Mouse (Mus musculus) thymus, adult 18-20 months (tissue): ENCODE data around the gene Crybb2.
"Not testable (repeated sequence)": the region's sequence is repeated elsewhere in the genome, so short reads cannot be mapped to it uniquely, and the experiment has no call there.

Source experiments
- DNase-seq, 2 experiments: peaks; one replicate each; pipeline ENCODE4 v3.0.0; 2022; ENCODE audit warnings: mixed read lengths in 2 of 2

Crybb2 gene

DNA sequence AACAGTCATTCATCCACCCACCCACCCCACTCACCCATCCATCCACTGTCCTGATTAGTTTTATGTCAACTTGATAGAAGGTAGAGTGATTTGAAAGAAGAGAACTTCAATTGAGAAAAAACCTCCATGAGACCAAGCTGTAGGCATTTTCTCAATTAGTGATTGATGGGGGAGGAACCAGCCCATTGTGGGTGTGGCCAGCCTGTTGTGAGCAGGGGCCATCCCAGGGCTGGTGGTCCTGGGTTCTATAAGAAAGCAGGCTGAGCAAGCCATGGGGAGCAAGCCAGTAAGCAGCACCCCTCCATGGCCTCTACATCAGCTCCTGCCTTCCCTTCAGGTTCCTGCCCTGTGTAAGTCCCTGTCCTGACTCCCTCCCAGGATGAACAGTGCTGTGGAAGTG lies at the start of gene Crybb2:
TSS of gene Crybb2 (minus strand) at position 101 of the 400 bp plus-strand sequence.
- DNase-seq, result no peak

DNA sequence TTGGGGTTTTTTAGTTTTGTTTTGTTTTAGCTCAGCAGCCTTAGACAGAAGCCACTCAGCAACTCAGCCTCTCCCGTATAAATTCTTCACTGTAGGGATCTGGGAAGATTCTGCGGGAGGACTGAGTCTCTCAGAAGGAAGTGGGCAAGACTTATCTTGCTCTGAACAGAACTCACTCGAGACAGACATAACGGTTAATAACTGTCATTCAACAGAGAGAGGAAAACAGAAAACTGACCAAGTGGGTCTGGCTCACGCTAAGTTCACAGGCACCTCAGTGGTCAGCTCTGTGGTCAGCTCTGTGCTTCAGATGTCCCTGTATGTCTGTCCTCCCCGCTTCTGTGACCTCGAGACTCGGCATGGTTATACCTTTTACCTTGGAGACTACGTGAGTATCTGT lies 49.4 kb upstream of the Crybb2 start:
- DNase-seq, result no peak

DNA sequence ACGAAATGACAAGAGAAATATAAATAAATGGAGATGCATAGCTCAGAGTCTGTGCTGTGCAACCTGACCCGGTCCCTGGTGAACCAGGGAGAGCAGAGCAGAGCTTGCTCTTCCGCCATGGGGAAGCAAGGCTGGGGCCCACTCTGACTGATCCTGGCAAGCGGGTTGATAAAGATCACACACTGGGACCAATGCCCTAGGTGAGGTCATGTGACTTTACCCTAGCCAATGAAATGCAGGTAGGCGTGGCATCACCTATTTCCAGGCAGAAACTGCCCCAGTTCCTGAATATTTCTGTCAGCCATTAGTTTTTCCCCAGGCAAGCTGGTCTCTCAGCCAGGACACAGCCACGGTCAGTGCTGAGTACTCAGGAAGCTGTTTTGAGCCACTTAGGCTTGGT lies 48.8 kb upstream of the Crybb2 start:
- no peak for DNase-seq

DNA sequence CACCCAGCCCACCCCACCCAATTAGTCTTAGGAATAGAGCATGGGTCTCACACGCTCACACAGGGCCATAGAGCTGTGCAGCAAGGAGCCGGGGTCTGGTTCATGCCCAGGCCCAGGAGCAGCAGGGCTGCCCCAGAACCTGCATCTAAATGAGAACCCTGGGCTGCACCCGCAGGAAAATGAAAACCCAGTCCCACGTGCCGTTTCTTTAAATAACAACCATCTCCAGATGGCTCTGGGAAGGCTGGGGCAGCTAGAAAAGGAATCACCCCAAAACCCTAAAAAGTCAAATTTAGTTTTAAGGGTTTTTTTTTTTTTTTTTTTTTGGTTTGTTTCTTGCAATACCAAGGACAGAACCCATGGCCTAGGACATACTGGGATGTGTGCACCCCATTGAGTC lies 47.4 kb upstream of the Crybb2 start:
- DNase-seq, result no peak

DNA sequence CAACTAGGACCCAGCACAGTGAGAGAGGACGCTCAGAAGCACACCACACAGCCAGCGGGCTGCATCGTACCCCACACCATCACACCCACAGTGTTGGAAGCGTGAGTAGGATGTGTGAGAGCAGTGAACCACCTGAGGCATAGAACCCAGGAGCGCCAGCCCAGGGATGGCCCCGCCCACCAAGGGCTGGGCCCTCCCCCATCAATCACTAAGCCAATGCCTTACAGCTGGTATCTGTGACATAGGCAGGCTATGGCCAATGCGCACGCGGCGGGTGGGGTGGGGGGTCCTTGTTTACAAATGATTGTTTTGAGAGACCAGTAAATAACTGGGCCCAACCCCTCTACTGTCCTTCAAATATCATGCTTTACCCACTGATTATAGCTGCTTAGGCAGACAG lies 46.0 kb upstream of the Crybb2 start:
- DNase-seq, result no peak

DNA sequence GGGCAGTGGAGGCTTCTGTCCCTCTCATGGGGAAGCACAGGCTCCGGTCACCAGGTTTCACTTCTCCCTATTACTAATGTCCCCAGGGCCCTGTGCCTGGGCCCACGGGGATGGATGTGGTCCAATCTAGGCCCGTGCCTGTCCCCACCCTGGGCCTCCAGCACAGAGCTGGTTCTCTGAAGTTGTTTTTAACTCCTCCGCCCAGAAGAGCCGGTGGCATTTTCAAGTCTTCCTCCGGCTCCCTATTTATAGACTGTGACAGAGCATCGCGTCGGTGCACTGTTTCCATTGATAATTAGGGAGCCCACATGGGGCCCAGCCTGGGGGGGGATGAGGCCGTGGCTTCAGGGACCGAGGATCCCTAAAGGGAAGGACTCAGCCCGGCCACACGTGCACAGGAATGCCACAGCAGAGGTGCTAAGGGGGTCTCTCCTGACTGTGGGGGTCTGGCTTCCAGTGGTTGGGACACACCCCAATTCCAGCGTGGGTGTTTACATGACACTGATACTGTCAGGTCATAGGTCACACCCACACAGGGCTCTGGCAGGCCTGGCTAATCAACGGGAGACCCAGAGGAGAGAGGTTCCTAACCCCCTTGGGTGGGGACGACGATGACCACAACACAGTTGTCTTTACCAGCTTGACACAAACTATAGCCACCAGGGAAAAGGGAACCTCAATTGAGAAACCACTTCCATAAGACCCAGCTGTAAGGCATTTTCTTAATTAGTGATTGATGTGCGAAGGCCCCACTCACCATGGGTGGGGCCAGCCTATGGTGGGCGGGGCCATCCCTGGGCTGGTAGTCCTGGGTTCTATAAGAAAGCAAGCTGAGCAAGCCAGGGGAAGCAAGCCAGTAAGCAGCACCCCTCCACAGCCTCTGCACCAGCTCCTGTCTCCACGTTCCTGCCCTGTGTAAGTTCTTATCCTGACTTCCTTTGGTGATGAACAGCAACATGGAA lies 44.6 kb upstream of the Crybb2 start:
- no peak for DNase-seq

DNA sequence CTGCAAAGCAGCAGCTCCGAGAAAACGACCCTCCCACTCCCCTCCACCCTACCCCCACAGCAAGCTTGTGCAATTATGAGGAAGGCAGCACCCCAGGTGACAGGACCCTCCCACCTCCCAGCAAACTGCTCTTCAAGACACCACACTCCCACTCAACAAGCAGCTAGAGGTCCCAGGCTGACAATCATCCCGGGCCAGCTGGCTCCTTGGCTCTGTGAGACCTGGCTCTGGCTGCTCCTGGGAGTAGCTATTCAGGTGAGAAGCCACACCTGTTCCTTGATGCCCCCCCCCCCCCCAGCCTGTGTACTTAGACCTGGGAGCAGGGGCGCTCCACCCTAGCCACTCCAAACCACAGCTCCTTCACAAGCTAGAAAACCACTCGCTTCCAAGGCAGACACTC lies 43.2 kb upstream of the Crybb2 start:
- DNase-seq, result no peak

DNA sequence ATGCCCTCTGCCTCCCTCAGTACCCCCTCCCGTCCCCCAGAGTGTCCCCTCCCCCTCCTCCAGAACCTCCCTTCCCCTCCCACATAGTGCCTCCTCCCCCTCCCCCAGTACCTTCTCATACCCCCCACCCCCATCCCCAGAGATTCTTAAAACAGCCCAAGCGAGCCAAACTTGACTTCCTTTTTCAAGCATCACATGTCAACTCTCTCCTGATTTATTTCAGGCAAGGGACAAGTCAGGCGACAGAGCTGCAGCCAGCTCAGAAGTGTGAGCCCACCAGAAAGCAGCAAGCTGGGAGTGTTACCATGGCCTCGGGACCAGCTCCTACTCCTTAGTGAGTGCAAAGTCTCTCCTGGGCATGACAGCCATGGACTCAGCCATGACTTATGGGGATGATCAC lies 41.4 kb upstream of the Crybb2 start:
- no peak for DNase-seq

DNA sequence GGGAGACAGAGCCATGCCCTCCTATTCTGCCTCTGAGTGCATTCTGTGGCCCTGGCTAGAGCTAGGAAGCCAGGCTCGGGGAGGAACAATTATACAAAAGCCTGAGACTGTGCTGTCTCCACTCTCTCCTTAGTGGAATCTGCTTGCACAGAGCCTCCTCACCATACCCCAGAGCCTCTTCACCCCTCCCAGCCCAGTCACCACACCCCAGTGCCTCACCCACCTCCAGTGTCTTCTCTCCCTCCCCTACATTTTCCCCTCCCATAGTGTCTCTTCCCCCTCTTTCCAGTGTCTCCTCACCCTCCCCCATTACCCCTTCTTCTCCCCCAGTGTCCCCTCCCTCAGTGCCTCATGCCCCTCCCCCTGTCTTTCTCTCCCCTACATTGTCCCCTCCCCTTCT lies 41.0 kb upstream of the Crybb2 start:
- DNase-seq, result no peak

DNA sequence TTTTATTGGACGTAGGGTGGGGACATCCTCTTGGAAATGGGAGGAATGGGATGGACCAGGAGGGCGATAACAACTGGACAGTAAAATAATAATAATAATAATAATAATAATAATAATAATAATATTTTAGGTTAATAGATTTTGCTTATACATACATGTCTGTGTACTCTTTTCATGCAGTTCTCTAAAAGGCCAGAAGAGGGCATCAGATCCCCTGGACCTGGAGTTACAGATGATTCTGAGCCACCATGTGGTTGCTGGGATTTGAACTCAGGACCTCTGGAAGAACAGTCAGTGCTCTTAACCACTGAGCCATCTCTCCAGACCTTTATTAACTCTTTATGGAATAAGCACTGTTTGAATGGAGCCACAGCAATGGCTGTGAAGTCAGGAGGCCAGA lies 39.7 kb upstream of the Crybb2 start:
- not testable (repeated sequence) for DNase-seq

DNA sequence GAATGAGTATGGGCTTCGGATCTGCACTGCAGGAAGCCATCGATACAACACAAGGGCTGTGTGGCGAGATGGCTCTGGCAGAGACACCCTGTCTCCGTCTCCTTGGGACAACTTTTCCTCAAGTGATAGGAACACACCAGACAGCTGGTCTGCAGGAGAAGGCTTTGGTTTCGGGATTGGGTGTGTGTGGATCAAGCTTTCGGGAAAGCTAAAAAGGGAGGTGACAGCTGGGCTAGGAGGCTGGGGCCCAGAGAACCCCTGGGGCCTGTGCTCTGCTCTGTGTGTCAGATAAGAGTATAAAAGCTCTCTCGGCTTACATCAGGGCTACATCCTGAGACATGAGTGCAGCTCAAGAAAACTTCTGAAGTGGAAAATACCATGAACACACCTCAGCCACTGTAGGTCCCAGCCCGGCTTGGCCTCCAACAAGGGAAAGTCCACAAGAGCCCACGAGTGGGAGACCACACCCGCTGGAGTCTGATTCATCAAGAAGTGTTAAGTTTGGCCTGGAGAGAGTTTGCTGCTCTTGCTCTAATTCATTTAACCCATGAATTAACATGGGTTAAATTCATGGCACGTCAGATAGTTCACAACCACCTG lies 38.3 kb upstream of the Crybb2 start:
- DNase-seq, result no peak

DNA sequence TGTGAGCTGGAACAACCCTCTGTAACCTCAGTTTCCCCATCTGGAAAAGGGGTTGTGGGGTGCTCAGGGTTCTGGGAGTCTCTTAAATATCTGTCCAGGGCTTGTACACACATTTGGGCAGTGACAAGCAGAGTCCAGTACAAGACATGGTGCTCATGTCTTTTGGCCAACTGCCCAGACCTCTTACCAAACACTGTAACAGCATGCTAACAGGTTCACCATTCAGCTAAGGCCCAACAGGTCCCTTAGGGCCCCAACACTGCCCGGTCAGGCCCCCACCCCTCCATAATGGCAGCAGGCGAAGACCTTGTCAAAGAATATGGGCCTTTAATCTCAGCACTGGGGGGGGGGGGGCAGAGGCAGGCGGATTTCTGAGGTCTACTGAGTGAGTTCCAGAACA lies 37.8 kb upstream of the Crybb2 start:
- DNase-seq, result no peak

DNA sequence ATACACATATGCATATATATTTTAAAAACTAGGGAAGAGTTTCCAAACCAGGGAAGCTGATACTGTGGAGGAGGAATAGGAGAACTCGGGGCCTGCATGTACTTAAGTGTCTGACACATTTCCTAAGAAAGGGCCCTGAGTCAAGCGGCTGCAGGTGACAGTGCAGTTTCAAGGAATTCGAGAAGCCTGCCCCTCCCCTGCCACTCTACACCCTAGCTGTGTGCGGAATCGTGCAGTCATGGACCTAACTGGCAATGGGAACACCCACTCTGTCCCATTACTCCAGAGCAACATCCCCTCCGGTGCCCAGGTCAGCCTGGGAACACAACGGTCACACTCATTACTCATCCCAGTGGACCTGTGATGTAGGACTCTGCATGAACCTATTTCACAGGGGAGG lies 36.7 kb upstream of the Crybb2 start:
- no peak for DNase-seq

DNA sequence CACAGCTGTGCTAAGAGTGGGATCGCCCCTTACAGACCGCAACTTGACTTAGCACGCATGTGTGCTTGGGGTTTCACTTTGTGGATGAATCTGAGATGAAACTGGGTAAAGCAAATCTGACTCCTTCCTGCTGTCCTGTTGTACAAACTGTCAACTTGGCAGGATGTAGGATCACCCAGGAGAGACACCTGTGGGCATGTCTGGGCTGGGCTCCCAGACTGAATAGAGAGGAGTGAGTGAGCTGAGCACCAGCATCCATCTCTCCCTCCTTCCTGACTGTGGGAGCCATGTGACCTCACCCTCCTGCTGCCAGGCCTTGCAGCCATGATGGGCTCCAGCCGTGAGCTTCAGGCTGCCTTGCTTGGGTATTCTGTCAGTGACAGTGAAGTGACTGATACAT lies 35.6 kb upstream of the Crybb2 start:
- DNase-seq, result no peak

DNA sequence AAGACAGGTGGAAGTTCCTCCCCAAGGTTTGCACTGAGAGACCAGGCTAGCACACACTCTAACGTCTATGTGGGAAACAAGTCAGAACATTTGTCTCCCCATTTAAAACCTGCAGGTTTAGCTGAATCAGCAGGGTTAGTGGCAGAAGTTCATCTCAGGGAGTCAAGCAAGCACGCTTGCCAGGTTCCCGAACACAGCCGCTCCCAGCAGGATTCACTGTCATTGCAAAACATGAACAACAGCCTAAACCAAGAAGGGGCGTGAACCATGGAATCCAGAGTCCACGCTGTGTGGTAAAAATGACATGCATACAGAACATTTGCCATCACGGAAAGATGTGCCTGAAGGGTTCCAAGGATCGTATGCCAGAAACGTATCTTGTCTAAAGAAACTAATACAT lies 35.1 kb upstream of the Crybb2 start:
- DNase-seq, result no peak

DNA sequence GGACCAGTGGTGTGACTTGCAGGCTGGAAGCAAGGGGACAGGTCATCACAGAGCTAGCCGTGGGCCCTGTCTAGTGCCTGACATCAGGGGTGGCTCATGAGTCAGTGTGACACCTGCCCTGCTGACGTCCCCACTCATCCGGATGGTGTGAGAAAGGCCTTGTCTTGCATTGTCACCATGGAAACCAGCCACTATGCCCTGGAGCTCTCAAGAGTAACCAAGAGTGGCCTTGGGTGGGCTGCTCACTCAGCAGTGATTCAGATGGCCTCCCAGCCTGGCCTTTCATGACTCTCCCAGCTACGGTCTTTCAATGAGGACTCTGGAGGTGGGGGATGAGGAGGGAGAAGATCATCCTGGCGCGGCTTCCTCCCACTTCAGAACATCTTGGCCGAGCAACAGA lies 32.5 kb upstream of the Crybb2 start:
- no peak for DNase-seq

DNA sequence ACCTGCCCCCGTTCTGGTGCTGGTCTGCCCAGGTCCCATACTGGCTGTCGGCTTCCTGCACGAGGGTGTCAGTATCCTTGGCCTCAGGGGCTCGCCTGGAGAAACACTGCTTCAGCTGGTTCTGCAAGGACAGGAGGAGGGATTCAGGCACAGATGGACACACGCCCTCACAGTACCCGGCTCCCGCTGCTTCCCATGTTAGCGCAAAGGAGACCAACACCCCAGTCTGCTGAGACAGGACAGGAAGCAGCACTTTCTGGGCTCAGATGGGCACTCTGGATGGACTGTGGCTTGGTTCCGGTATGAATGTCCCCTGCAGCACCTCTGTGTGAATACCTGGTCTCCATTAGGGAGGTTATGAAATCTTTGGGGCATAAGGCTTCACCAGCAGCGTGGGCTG lies 31.5 kb upstream of the Crybb2 start:
- DNase-seq, result no peak

DNA sequence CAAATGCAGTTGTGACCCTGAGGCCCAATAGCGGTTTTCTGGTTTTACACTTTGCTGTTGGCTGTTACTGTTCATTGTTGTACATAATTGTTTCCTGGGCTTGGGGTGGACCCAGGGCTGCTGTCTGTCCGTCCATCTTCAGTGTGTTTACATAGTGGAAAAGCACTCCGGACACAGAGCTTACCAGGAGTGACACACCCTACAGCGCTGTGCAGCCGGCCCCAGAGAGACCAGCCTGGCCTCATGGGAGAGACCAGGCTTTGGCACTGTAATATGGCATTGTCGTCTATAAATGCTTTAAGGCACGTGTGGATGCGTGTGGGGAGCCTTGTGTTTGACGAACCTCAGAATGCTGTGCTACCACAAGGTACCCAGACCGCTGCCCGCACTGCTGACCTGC lies 30.5 kb upstream of the Crybb2 start:
- no peak for DNase-seq

DNA sequence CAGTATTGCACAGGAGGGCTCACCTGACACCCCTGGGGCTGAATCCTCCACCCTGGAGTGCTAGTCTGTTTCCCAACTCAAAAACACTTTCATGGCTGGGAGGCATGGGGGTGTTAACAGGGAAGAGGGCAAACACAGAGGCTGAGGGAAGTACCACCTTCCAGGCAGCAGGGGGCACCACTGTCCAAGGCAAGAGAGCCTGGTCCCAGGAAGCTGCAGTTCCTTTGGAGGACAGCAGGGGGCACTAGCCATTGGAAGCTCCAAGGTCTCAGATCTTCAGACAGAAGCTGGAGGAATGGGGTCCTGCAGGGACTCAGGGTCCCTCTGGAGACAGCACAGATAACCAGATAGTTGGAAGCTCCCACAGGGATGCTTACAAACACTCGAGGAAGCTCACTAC lies 29.6 kb upstream of the Crybb2 start:
- peak; percentile 47 for DNase-seq

DNA sequence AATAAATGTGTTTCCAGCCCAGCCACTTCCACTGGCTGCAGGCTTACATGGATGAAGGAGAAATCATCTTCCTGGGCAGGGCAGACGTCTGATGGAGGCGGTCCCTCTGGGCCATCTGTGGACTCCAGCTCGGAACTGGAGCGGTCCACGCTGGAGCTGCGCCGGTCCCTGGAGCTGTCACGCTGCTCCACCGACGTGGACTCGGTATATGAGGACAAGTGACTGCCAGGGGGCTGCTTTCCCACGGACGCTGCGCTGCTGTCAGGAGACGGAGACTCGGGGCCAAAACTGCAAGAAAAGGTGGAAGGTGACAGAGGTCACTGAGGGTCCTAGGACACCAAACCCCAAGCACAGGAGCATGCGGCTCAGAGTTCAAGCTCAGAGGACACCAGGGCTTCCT lies 27.6 kb upstream of the Crybb2 start:
- DNase-seq, result no peak

DNA sequence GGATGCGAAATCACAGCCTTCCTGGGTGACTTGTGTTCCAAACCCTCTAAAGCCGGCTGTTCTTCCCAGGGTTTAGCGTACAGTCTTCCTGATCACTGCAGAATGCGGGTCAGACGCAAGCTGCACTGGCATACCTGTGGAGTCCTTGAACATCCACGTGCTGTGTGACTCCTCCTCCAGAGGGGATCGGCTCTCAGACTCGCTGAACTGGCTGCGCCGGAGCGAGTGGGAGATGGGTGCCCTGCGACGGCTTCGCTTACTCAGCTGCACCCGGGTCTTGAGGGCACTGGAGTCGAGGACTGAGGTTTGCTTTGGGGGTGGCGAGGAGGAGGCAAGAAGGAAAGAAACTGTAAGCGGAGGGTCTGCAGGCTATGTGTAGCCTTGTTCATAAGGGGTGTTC lies 25.5 kb upstream of the Crybb2 start:
- DNase-seq, result no peak

DNA sequence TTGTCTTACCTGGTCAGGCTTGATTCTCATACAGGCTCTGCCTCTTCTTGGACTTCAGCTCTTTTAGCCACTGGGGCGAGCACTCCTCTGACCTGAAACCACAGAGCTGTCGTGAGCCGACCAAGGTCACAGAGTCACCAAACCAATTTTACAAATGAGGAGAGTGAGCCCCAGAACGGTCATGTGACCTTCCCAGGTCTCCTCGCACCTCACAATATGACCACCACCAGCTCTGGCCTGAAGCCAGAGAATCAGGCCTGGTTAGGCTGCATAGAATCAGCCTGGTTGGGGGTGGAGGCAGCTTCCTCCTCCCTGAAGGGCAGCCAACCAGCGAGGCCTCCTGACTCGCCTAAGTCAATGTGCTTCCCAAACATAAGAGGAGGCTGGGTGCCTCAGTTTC lies 22.5 kb upstream of the Crybb2 start:
- DNase-seq, result no peak

DNA sequence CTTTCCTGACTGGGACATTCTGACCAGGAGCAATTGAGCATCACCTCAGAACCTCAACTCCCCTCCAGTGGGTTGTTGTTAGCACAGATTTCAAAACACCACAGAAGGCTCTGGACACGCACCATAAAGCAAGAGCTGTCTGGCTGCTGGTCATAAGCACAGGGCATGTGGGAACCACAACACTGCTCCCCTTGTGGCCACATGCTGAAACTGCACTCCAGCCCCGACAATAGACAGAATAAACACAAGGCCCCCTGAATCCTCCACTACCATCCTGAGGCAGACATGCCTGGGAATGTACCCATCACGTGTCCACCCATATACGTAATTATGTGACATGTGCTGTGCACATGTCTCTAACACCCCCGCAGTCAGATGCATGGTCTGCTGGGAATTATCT lies 21.2 kb upstream of the Crybb2 start:
- DNase-seq, result no peak

DNA sequence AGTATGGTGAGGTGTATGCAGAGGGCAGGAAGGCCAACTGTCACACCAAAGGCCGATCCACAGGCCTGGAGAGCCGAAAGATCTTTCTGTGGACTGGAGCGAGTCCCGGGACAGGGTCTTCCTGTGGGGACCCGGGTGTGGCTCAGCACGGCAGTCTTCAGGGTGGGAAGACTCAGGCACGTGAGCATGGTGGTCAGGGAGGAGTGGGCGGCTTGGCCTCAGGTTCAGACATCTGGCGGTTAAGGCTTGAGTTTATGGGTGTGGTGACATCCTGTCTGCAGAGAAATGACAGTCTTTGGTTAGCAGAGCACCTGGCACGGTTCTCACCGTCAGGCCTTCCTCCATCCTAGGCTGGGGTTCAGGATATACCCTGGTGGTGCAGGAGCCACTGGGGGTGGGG lies 20.8 kb upstream of the Crybb2 start:
- no peak for DNase-seq
